Mouse (Mus musculus): ENCODE data around the gene Taf1b. TPM values are rescaled to one million over a fixed set of nuclear protein-coding genes. Genes with fewer than 3 reads are reported as not detected.
A peak's percentile ranks its signal among the peaks of the same experiment; 100 is the strongest.
"Not testable (repeated sequence)": the region's sequence is repeated elsewhere in the genome, so short reads cannot be mapped to it uniquely, and the experiment has no call there.

The Taf1b gene
- polyA plus RNA-seq, 1 experiment from 2014 or later: 19.7 TPM

- not testable (repeated sequence) for H3K36me3 ChIP-seq; H3K4me1 ChIP-seq; H3K27me3 ChIP-seq (replicated peaks); H3K9me3 ChIP-seq
- Histone ChIP-seq H3K4me3 (replicated peaks) (peak overlapping the region; percentile 63), H3K4me2 (peak overlapping the region; percentile 61), H3K9ac (peak overlapping the region; percentile 40; the same call in 1 of the 2 replicates), H3K27ac (peak overlapping the region; percentile 74; the same call in 1 of the 2 replicates)
- 3% methylated on average over 9 of the region's 9 CpGs for WGBS
- peak; percentile 53 for ATAC-seq (ENCODE audit: insufficient read depth, low FRiP score, low read depth)
Observed at GRCm38 (mm10) chr12:24498841-24499485, 804 bp downstream of the Taf1b start.

- ATAC-seq (ENCODE audit: insufficient read depth, low FRiP score, low read depth): no peak
- Histone ChIP-seq H3K9me3 (no peaks in the 10 kb centered on the region), H3K27ac (no peak overlapping the region), H3K4me1 (no peaks in the 10 kb centered on the region), H3K36me3 (0 out of 2 replicates have a peak, but pooled peaks cover 3% of the 10 kb centered on the region), H3K4me3 (replicated peaks) (no peak overlapping the region), H3K9ac (no peak overlapping the region), H3K4me2 (no peak overlapping the region), H3K27me3 (replicated peaks) (no peaks in the 10 kb centered on the region)
- 84% methylated on average over 8 of the region's 8 CpGs for WGBS
Observed at GRCm38 (mm10) chr12:24517118-24517517, 19.0 kb downstream of the Taf1b start.

GRCm38 (mm10) chr12:24521076-24521475 is 22.9 kb downstream of the Taf1b start:
- 81% methylated on average over 3 of the region's 3 CpGs for WGBS
- no peak overlapping the region for H3K4me3 ChIP-seq (replicated peaks)
- H3K36me3 ChIP-seq: no peaks in the 10 kb centered on the region
- H3K9ac ChIP-seq: no peak overlapping the region
- H3K27ac ChIP-seq: no peak overlapping the region
- H3K9me3 ChIP-seq: no peaks in the 10 kb centered on the region
- no peaks in the 10 kb centered on the region for H3K4me1 ChIP-seq
- H3K27me3 ChIP-seq (replicated peaks): no peaks in the 10 kb centered on the region
- ATAC-seq (ENCODE audit: insufficient read depth, low FRiP score, low read depth): no peak
- H3K4me2 ChIP-seq: no peak overlapping the region

- H3K36me3 ChIP-seq; H3K4me3 ChIP-seq (replicated peaks); ATAC-seq (ENCODE audit: insufficient read depth, low FRiP score, low read depth); H3K9me3 ChIP-seq; H3K27me3 ChIP-seq (replicated peaks); H3K4me2 ChIP-seq; H3K27ac ChIP-seq; H3K4me1 ChIP-seq; H3K9ac ChIP-seq: not testable (repeated sequence)
- WGBS: 84% methylated on average over 7 of the region's 7 CpGs
Observed at GRCm38 (mm10) chr12:24525065-24525464, 26.9 kb downstream of the Taf1b start.

GRCm38 (mm10) chr12:24536390-24536789 is 38.2 kb downstream of the Taf1b start:
- Histone ChIP-seq H3K9ac (no peak overlapping the region), H3K4me3 (replicated peaks) (no peak overlapping the region)

GRCm38 (mm10) chr12:24537201-24537600 is 39.0 kb downstream of the Taf1b start:
- no peak overlapping the region for H3K4me3 ChIP-seq (replicated peaks)
- no peaks in the 10 kb centered on the region for H3K27me3 ChIP-seq (replicated peaks)
- H3K36me3 ChIP-seq: no peaks in the 10 kb centered on the region
- H3K9me3 ChIP-seq: no peaks in the 10 kb centered on the region
- no peak overlapping the region for H3K27ac ChIP-seq
- no peak overlapping the region for H3K4me2 ChIP-seq
- no peaks in the 10 kb centered on the region for H3K4me1 ChIP-seq
- no peak for ATAC-seq (ENCODE audit: insufficient read depth, low FRiP score, low read depth)
- 72% methylated on average over 2 of the region's 2 CpGs for WGBS
- H3K9ac ChIP-seq: no peak overlapping the region

More at GRCm38 (mm10) chr12:24536390-24536789, 38.2 kb downstream of the Taf1b start:
- Histone ChIP-seq H3K36me3 (no peaks in the 10 kb centered on the region), H3K4me2 (no peak overlapping the region), H3K9me3 (no peaks in the 10 kb centered on the region), H3K4me1 (no peaks in the 10 kb centered on the region), H3K27ac (no peak overlapping the region), H3K27me3 (replicated peaks) (no peaks in the 10 kb centered on the region)
- ATAC-seq (ENCODE audit: insufficient read depth, low FRiP score, low read depth): no peak
- 52% methylated on average over 5 of the region's 5 CpGs for WGBS

- no peaks in the 10 kb centered on the region for H3K4me1 ChIP-seq
- no peak overlapping the region for H3K27ac ChIP-seq
- no peaks in the 10 kb centered on the region for H3K27me3 ChIP-seq (replicated peaks)
- 56% methylated on average over 4 of the region's 4 CpGs for WGBS
- no peaks in the 10 kb centered on the region for H3K9me3 ChIP-seq
- H3K4me2 ChIP-seq: no peak overlapping the region
- H3K9ac ChIP-seq: no peak overlapping the region
- no peak for ATAC-seq (ENCODE audit: insufficient read depth, low FRiP score, low read depth)
- H3K36me3 ChIP-seq: no peaks in the 10 kb centered on the region
- H3K4me3 ChIP-seq (replicated peaks): no peak overlapping the region
Observed at GRCm38 (mm10) chr12:24537965-24538364, 39.8 kb downstream of the Taf1b start.

GRCm38 (mm10) chr12:24541426-24542154 is 43.4 kb downstream of the Taf1b start:
- Histone ChIP-seq H3K9ac (no peak overlapping the region), H3K27me3 (replicated peaks) (no peaks in the 10 kb centered on the region), H3K27ac (no peak overlapping the region), H3K4me1 (no peaks in the 10 kb centered on the region), H3K4me3 (replicated peaks) (no peak overlapping the region), H3K4me2 (no peak overlapping the region), H3K9me3 (no peaks in the 10 kb centered on the region), H3K36me3 (0 out of 2 replicates have a peak, but pooled peaks cover 4% of the 10 kb centered on the region)
- 80% methylated on average over 16 of the region's 16 CpGs for WGBS
- no peak for ATAC-seq (ENCODE audit: insufficient read depth, low FRiP score, low read depth)

- Histone ChIP-seq H3K9ac (no peak overlapping the region), H3K27ac (no peak overlapping the region), H3K4me2 (no peak overlapping the region), H3K4me3 (replicated peaks) (no peak overlapping the region), H3K4me1 (no peaks in the 10 kb centered on the region), H3K27me3 (replicated peaks) (no peaks in the 10 kb centered on the region), H3K9me3 (no peaks in the 10 kb centered on the region), H3K36me3 (0 out of 2 replicates have a peak, but pooled peaks cover 4% of the 10 kb centered on the region)
- ATAC-seq (ENCODE audit: insufficient read depth, low FRiP score, low read depth): no peak
- 75% methylated on average over 8 of the region's 8 CpGs for WGBS
Observed at GRCm38 (mm10) chr12:24547686-24548085, 49.5 kb downstream of the Taf1b start.

DNA sequence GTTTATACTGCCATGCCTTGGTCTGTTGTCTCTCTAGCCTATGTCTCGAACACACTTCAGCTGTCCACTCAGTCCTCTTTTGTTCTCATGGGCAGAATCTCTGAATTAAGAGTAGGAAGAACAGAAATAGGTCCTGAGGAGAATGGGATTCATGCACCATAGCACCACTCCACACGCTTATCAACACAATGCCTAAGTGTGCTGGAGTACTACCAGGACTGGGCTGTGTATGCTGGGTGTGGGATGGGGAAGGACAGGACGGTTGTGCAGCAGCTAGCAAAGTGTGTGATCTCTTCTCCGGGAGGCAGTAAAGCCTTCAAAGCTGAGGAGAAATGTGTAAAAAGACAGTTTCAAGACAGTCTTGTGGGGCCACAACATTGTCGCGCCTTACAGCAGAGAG is 50.7 kb downstream of the Taf1b start:
- 88% methylated on average over 6 of the region's 6 CpGs for WGBS
- Histone ChIP-seq H3K27ac (no peak overlapping the region), H3K4me3 (replicated peaks) (no peak overlapping the region), H3K27me3 (replicated peaks) (no peaks in the 10 kb centered on the region), H3K36me3 (0 out of 2 replicates have a peak, but pooled peaks cover 4% of the 10 kb centered on the region), H3K4me1 (no peaks in the 10 kb centered on the region), H3K4me2 (no peak overlapping the region), H3K9me3 (no peaks in the 10 kb centered on the region), H3K9ac (no peak overlapping the region)
- ATAC-seq (ENCODE audit: insufficient read depth, low FRiP score, low read depth): no peak

DNA sequence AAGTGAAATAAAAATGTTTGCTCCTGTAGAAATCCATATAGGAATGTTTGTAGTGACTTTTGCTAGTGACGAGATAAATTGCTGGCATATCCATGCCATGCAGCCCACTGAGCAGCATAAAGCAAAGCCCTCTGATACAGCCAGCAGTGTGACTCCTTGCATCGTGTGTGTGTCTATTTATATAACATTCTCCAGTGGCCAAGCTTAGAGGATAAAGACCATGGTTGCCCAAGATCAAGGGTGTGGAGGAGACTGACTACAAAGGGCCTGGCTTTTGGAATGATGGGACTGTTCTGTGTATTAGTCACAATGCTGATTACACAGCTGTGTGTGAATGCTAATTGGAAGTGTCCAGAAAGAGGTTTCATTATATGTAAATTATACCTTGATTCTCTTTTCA is 54.4 kb downstream of the Taf1b start:
- Histone ChIP-seq H3K27ac (no peak overlapping the region), H3K4me1 (no peaks in the 10 kb centered on the region), H3K4me3 (replicated peaks) (no peak overlapping the region), H3K36me3 (no peaks in the 10 kb centered on the region), H3K9me3 (no peaks in the 10 kb centered on the region), H3K27me3 (replicated peaks) (no peaks in the 10 kb centered on the region), H3K9ac (no peak overlapping the region), H3K4me2 (no peak overlapping the region)
- WGBS: 74% methylated on average over 2 of the region's 2 CpGs
- no peak for ATAC-seq (ENCODE audit: insufficient read depth, low FRiP score, low read depth)

GRCm38 (mm10) chr12:24555976-24556375 is 57.8 kb downstream of the Taf1b start:
- H3K27ac ChIP-seq: no peak overlapping the region

More at GRCm38 (mm10) chr12:24555976-24556375, 57.8 kb downstream of the Taf1b start:
- Histone ChIP-seq H3K27me3 (replicated peaks) (no peaks in the 10 kb centered on the region), H3K9me3 (no peaks in the 10 kb centered on the region), H3K4me3 (replicated peaks) (no peak overlapping the region), H3K4me2 (no peak overlapping the region), H3K4me1 (no peaks in the 10 kb centered on the region), H3K36me3 (no peaks in the 10 kb centered on the region), H3K9ac (no peak overlapping the region)
- ATAC-seq (ENCODE audit: insufficient read depth, low FRiP score, low read depth): no peak
- WGBS: 78% methylated on average over 8 of the region's 8 CpGs

All from stomach, embryonic 15.5 days (tissue).